Mouse (Mus musculus) urinary bladder, postnatal 4 days (tissue): ENCODE data around the gene Pax8.

Experiments used
- DNase-seq, 2 experiments: peaks; one replicate each; pipeline ENCODE4 v3.0.0; 2021 to 2022; ENCODE audit warnings: low spot score in 2 of 2

Gene Pax8

DNA sequence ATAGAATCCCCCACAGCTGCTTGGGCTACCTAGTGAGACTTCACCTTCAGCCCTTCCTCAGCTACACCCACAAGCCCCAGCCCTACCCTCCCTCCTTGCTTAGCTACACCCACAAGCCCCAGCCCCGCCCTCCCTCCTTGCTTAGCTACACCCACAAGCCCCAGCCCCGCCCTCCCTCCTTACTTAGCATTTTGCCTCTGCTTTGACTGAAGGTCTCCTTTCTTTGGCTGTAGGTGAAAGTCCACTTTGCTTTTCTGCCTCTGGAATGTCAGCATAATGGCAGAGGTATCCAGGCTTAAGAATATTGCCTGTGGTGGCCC lies 14.6 kb downstream of the Pax8 start:
- DNase-seq, result no peak

- no peak for DNase-seq
Observed at GRCm38 (mm10) chr2:24460112-24460807, 15.1 kb downstream of the Pax8 start.

- DNase-seq, result no peak
Observed at GRCm38 (mm10) chr2:24456841-24457240, 18.6 kb downstream of the Pax8 start.

DNA sequence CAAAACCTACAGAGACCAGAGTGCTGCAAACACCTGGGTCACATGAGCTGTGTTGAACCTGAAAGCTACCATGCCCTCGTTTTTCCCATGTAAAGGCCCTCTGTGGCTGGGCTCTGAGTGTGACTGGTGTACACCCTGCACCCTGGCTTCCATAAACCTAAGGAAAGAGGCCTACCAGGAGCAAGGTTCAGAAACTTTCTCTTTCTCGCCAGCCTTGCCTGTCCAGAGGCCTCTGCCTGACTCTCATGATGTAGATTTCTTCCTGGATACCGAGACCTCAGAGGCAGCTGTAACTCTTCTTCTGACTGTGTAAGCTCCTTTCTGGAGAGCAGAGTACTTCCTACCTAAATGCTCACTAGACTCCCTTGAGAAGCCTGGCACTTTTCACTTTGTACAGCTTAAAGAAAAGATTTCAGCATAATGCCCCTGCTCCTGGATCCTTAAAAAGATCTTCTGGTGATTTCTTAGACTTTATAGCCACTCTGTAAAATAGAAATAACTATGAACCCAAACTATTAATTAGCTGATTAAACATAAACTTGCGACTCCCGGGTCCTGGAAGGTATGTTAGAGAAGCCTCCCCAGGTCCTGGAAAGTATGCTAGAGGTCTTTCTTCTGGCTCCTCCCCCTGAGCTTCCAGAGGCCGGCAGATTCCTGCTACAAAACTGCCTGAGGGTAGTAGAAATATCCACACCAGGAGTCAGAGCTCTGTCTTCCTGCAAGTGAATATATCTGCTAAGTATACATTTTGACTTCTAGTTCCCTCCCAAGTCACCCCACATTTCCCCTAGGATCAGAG lies 20.1 kb downstream of the Pax8 start:
- no peak for DNase-seq

DNA sequence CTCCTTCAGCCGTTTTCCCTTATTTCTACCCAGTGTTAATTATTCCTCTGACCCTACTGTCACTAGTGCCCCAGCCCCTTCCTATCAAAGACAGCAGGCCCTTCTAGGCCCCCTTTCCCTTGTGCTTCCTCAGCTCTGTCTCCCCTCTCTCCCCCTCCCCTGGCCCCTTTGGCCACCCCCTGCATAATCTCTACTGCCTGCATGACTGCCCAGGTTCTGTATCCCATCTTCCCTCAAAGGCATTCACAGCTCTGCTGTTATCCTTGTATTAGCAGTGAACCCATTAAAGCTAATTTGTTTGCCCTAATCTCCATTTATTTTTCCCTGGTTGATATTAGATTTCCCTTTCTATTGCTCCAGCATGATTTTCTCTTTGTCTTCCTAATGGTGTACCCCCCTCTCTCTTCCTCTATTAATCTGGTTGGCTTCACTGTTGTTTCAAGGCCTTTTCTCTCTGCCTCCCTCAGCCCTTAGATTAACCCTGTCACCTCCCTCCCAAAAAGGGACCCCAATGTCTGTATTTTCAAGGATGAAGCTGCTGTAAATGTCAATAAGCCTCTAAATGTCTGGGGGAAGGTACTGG lies 20.9 kb downstream of the Pax8 start:
- no peak for DNase-seq

- no peak for DNase-seq
Observed at GRCm38 (mm10) chr2:24453206-24453605, 22.2 kb downstream of the Pax8 start.

DNA sequence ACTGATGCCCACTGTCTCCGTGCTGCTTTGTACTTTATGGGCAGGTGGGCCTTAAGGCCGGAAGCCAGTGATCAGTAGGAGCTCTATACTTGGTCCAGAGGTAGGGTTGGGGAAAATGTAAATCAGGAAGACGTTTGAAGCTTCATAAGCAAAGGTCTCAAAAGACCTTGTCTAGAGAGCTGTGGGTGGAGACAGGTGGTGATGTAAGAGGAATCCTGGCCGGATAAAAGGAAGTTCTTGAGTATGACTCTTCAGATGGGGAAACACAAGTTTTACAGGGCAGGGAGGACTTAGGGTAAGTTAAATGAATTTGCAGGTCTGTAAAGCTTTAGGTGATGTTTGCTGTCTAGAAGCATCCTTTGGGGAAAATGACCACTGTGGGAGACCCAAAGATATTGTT lies 26.3 kb downstream of the Pax8 start:
- no peak for DNase-seq

GRCm38 (mm10) chr2:24443256-24443790 lies 32.1 kb downstream of the Pax8 start:
- no peak for DNase-seq

- DNase-seq, result no peak
Observed at GRCm38 (mm10) chr2:24442303-24442925, 33.0 kb downstream of the Pax8 start.

DNA sequence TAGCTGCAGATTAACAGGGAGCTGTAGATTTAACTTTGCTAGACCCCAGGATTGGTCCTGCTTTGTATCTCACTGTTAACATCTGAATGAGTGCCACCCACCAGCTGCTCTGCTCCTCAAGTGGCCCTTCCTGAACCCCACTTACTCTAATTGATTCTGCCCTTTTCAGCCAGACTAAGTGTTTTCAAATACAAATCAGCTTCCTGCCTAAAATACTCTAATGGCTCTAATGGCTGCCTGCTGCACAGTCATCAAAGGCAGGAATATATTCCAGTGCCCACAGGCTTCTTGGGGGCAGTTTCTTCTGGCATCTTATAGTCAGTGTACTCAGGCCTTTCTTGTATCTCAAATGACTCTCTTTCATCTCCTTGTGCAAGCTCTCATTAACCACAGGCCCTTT lies 33.5 kb downstream of the Pax8 start:
- no peak for DNase-seq

GRCm38 (mm10) chr2:24440056-24440455 lies 35.3 kb downstream of the Pax8 start:
- DNase-seq, result no peak

DNA sequence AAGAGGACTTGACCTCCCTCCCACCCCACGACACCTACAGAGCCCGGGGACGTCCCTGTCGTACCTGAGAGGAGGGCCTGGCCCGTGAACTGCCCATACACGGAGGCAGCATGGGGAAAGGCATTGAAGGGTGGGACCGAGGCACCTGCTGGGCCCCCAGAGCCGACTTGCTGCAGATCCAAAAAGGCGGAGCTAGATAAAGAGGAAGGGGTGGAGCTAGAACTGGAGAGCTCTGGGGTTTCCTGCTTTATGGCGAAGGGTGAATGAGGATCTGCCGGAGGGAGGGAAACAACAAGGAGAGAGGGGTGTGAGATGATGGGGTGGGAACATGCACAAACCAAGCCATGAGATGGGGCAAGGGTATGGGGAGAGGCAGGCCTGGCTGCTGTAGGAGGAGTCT lies 39.7 kb downstream of the Pax8 start:
- no peak for DNase-seq

GRCm38 (mm10) chr2:24434670-24435069 lies 40.7 kb downstream of the Pax8 start:
- no peak for DNase-seq

GRCm38 (mm10) chr2:24429806-24430205 lies 45.6 kb downstream of the Pax8 start:
- no peak for DNase-seq

DNA sequence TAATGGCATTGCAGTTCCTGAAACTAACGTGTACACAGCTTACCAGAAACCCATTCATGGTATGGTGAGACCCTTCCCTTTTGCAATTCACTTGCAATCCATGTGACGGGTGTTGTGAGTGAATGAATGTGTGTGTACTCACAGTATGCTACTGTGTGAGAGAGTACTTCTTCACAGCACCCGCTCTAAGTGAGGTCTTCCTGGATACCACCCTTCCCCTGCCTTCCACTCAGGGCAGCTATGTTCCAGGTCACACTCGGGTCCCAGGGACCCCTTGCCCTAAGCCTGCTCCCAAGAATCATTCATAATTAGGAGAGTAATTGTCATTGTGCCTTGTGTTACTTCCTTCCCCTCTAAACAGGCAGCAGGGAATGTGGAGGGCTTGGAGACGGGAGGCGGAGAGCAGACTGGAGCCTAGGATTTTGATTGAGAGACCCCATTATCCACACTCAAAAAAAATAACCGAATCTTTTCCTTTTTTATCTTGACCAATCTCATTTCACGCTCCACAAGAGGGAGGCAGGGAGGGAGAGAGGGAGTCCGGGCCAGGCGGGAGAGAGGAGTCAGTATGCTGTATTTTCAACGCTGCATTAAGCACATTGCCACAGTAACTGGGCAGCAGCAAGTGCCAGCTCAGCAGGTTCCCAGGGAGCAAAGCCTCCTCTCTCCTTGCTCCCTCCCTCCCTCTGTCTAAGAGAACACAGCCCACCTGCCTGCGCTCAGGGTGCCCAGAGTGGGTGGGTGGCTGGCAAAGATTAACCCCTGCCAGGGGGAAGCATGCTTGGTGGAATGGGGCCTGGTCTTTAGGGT lies 47.3 kb downstream of the Pax8 start:
- DNase-seq, result no peak

- DNase-seq, result no peak
Observed at GRCm38 (mm10) chr2:24425630-24426029, 49.8 kb downstream of the Pax8 start.

DNA sequence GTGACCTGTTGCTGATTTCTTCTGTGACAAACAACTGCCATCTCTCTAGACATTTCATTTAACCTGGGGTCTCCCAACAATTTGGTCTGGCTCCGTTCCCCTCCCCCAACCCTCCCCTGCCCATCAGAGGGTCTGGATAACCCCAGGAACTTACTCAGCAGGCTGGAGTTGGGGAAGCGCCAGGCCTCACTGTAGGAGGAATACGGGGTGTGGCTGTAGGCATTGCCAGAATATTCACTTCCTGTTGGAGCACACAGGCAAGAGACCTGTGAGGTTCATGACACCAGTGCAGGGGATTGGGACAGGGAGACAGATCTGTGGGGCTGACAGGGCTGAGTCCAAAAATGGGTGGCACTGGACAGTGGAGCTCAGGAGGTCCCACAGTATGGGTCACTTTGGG lies 52.6 kb downstream of the Pax8 start:
- DNase-seq, result no peak

DNA sequence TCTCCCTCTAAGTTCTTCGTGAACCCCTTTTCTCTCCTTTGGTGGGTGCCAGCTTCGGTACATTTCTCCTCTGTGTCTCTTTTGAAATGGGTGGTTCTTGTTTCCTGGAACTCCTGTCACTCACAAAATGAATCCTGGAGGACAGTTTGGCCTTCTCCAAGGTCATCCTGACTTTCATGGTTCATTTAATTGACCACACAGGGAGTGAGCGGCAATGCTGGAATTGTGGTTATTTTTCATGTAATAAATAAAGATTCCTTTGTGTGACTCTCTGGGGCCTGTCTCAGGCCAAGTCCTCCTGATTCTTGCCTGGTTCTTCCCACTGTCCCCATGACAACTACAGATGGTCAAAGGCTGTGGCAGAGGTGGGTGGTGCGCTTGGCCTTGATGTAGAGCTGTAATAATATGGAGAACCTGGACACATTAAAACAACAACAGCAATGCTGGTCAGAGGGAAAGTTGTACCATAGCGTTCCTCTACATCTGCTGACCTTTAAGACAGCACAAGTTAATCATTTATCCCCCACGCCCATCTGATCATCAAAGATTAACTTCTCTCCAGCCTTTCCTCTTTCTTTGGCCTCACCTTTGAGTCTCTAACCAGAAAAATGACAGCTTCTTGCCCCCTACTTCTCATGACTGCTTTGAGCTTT lies 54.1 kb downstream of the Pax8 start:
- no peak for DNase-seq

- DNase-seq, result no peak
Observed at GRCm38 (mm10) chr2:24417564-24417963, 57.8 kb downstream of the Pax8 start.

DNA sequence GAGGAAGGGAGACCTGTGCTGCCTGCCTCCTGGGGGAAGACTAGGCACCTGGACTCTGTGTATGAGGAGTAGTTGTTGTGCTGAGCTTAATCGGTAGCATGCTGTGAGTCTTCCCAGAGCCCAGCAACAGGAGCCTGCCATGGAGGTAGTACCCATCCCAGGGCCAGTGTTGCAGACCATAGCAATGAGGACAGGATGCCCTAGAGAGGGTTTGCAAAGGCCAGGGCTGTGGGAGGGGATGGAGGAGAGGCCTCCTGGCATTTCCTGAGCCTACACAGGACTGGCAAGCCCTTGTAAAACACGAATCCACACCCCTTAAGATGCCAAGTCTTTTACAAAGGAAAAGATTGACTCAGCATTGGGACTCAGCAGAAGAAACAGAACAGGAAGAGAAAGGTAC lies 58.3 kb downstream of the Pax8 start:
- DNase-seq, result no peak

DNA sequence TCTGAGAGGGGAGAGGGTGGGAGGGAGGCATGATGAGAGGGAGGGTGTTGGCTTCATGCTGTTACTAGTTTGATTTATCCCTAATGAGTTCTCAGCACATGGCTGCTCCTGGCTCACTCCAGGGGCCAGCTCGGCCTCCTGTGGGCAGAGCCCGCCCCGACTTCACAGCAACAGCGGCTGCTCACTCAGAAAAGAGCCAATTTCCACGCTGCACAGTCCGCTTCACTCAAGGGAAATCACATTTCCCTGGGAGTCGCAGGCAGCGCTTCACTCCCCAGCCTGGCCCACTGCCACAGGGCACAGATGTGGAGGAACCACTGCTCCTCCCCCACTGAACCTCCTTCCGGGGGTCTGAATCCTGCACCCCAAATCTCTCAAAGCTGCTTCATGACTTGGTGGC lies 58.7 kb downstream of the Pax8 start:
- DNase-seq, result no peak
